8 mouse cellular contexts compared by ENCODE assay signal in the genomic region with DNA sequence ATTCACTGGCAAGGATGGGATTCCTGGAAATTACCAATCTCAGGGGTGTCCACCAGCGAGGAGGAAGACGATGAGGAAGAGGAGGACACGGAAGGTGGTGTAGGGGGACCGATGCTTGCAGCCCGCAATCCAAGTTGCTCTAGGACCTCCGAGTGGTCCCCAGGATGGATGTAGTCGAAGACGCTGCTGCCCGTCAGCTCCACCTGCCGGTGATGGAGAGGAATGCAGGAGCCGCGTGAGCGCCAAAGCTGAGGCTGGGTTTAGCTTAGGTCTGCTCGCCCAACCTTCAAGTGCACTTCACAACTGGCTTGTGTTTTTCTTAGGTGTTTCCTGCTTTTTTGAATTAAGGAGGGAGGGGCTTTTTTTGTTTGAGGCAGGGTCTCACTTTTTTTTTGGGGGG. TPM values are rescaled to one million over a fixed set of nuclear protein-coding genes. Genes with fewer than 3 reads are reported as not detected.
DNase-seq lines count a peak whose midpoint lies in the region; ATAC-seq and TF ChIP-seq lines count a peak whose summit lies in the region.
"Had no signal": no experiment of that assay in that cellular context is flagged by ENCODE, and none has a peak within 500 bp of the region (broad histone marks: within the 10 kb centered on the region; RNA-seq: fewer than 3 reads in every experiment).

No protein-coding gene starts in this region.

- DNase-seq in NIH3T3 (ENCODE audit: low read depth): peak; percentile 89
- peak; percentile 69 for DNase-seq in cerebellum, adult 11-12 months
- peak; percentile 86 for DNase-seq in forelimb bud, embryonic 11.5 days (ENCODE audit: low read depth, low spot score)
- DNase-seq in hindbrain, postnatal 0 days (ENCODE audit: low spot score): peak; percentile 86
- peak; percentile 80 to 81 for DNase-seq in left cerebral cortex, postnatal 25 days (ENCODE audit: low spot score in 2 of 2)
- peak; percentile 72 for DNase-seq in spleen, adult 12 weeks (ENCODE audit: low spot score)

- no peak overlapping the region for H3K27ac ChIP-seq in hindbrain, postnatal 0 days
- H3K27ac ChIP-seq in midbrain, embryonic 15.5 days: no peak overlapping the region
- H3K27ac ChIP-seq: macrophage had no signal

- H3K36me3 ChIP-seq in hindbrain, postnatal 0 days (ENCODE audit: insufficient read depth, low read length): no peaks in the 10 kb centered on the region
- H3K36me3 ChIP-seq in midbrain, embryonic 15.5 days (replicated peaks): no peaks in the 10 kb centered on the region

- intact Hi-C loops in left cerebral cortex, postnatal 25 days (cut with DNase I): loop anchor here (1.0 kb wide), 1 partner anchor 67 kb away; no protein-coding TSS in a partner anchor

- no peak overlapping the region for H3K9ac ChIP-seq in hindbrain, postnatal 0 days (replicated peaks; ENCODE audit: low read length)
- no peak overlapping the region for H3K9ac ChIP-seq in midbrain, embryonic 15.5 days

- H3K4me2 ChIP-seq in hindbrain, postnatal 0 days (ENCODE audit: low read depth, low read length): no peak overlapping the region
- no peak overlapping the region for H3K4me2 ChIP-seq in midbrain, embryonic 15.5 days

- peak; percentile 61 for ATAC-seq in hindbrain, postnatal 0 days
- peak; percentile 56; the same call in 1 of the 2 replicates for ATAC-seq in midbrain, embryonic 15.5 days (replicated peaks)

- H3K27me3 ChIP-seq in hindbrain, postnatal 0 days (ENCODE audit: insufficient read depth, low read length): no peaks in the 10 kb centered on the region
- peaks cover 13% of the 10 kb centered on the region; the same call in 1 of the 2 replicates for H3K27me3 ChIP-seq in midbrain, embryonic 15.5 days (replicated peaks)

- peak; percentile 97 for TF ChIP-seq CTCF in hindbrain, postnatal 0 days (IDR thresholded peaks at IDR 0.05; ENCODE audit: low read depth)

- WGBS in hindbrain, postnatal 0 days: 2% methylated on average over 14 of the region's 14 CpGs
- 2% methylated on average over 14 of the region's 14 CpGs for WGBS in midbrain, embryonic 15.5 days

- no peak overlapping the region for H3K4me3 ChIP-seq in hindbrain, postnatal 0 days (ENCODE audit: low read length)
- no peak overlapping the region for H3K4me3 ChIP-seq in midbrain, embryonic 15.5 days

- no peaks in the 10 kb centered on the region for H3K9me3 ChIP-seq in hindbrain, postnatal 0 days (ENCODE audit: low read length)
- no peaks in the 10 kb centered on the region for H3K9me3 ChIP-seq in midbrain, embryonic 15.5 days

- H3K4me1 ChIP-seq in hindbrain, postnatal 0 days (ENCODE audit: insufficient read depth, low read length): no peaks in the 10 kb centered on the region; the same call in 1 of the 2 replicates
- no peaks in the 10 kb centered on the region for H3K4me1 ChIP-seq in midbrain, embryonic 15.5 days

RNA-seq across cellular contexts. Expression of gene Tmem160, which starts 10.6 kb away (rescaled TPM):
- total RNA-seq in hindbrain, postnatal 0 days (2014; rRNA removed): 71.7 and 72.6 TPM in 2 replicates
- polyA plus RNA-seq in hindbrain, postnatal 0 days (2015; fragmentation: Nextera tagmentation; extraction: Ambion mirVana): 102 and 114 TPM in 2 replicates
- total RNA-seq in left cerebral cortex, postnatal 25 days (2021): 10 to 100 TPM; 66.5 to 80.1 TPM
- 63.6 and 74.4 TPM in 2 replicates for polyA plus RNA-seq in midbrain, embryonic 15.5 days (2015; fragmentation: Nextera tagmentation; extraction: Ambion mirVana)

RNA-seq across cellular contexts. Expression of gene Npas1, which starts 14.3 kb away (rescaled TPM):
- total RNA-seq in hindbrain, postnatal 0 days (2014; rRNA removed): 9.0 and 13.9 TPM in 2 replicates
- polyA plus RNA-seq in hindbrain, postnatal 0 days (2015; fragmentation: Nextera tagmentation; extraction: Ambion mirVana): 7.6 and 7.9 TPM in 2 replicates
- total RNA-seq in left cerebral cortex, postnatal 25 days (2021): 10 to 100 TPM; 10.5 to 11.0 TPM
- polyA plus RNA-seq in midbrain, embryonic 15.5 days (2015; fragmentation: Nextera tagmentation; extraction: Ambion mirVana): 5.8 and 7.2 TPM in 2 replicates
- polyA plus RNA-seq: macrophage had no signal
